Mouse (Mus musculus): ENCODE measurements around the gene Dag1. TPM values are rescaled to one million over a fixed set of nuclear protein-coding genes. Genes with fewer than 3 reads are reported as not detected.
"Not testable (repeated sequence)": the region's sequence is repeated elsewhere in the genome, so short reads cannot be mapped to it uniquely, and the experiment has no call there.

Gene Dag1
- total RNA-seq (2021): 100 to 1,000 TPM; 232 to 238 TPM
- long read RNA-seq, experiment 1, full-length matches to known transcripts: 29 of 76 reads
- long read RNA-seq, experiment 1, partial matches to known transcripts: 2 of 76 reads
- long read RNA-seq, experiment 1, other reads (novel, unspliced or antisense): 45 of 76 reads
- long read RNA-seq, experiment 2, full-length matches to known transcripts: 43 of 80 reads
- long read RNA-seq, experiment 2, partial matches to known transcripts: 3 of 80 reads
- long read RNA-seq, experiment 2, other reads (novel, unspliced or antisense): 34 of 80 reads

GRCm38 (mm10) chr9:108263690-108264190 lies at the start of gene Dag1:
Gene Dag1, minus strand, starts transcription at chr9:108263958.
- DNase-seq: peak; percentile 100
- intact Hi-C loops (cut with DNase I; ENCODE audit: low total_unique reads): no loop called here

DNA sequence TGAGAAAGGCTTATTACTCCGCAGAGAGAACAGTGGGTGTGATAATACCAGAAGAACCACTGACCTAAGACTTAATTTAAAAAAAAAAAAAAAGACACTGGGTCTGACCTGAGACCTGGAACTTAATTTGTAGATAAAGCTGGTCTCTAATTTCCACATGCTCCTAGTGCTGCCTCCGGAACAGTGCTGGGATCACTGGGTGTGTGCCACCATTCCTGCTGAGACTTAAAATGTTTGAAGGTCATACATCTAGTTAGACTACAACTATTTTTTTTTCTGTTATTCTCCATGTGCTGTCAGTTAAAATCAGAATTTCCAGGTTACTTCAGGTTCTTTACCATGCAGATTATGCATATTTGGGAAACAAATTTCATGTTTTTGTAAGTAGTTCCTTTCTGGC lies 44.4 kb upstream of the Dag1 start:
- intact Hi-C loops (cut with DNase I; ENCODE audit: low total_unique reads): no loop called here
- no peak for DNase-seq

DNA sequence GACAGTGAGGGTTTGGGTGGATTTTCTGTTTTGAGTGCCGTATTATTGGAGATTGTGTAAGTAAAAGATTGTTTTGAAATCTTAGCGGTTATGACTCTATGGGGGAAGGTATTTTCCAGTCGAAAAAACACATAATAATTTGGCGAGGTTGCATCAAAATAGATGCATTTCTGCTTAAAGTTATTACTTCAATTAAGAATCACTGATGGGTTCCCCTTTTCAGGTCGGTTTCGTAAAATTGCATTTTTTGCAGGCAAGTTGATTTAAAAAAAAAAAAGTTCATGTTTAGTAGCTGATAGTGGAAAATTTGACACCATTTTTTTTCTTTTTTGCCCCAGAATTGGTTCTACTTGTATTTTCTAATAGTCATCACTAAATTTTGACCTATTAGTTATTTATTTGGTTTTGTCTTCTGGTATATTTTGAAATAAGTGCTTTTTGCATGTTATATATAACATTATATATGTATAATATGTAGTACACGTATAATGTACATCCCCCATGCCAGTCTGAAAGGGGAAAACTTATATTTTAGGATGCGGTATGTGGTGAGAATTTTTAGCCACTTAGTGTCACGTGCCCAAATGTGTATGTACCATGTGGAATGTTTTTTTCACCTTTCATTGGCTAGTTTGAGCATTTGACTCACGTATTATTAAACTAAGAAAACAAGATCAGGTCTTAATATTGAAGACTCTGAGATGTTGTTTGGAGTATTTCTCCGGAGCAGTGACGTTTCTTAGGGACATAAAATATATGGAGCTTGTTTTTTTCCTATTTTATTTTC lies 43.5 kb upstream of the Dag1 start:
- no peak for DNase-seq
- intact Hi-C loops (cut with DNase I; ENCODE audit: low total_unique reads): no loop called here

DNA sequence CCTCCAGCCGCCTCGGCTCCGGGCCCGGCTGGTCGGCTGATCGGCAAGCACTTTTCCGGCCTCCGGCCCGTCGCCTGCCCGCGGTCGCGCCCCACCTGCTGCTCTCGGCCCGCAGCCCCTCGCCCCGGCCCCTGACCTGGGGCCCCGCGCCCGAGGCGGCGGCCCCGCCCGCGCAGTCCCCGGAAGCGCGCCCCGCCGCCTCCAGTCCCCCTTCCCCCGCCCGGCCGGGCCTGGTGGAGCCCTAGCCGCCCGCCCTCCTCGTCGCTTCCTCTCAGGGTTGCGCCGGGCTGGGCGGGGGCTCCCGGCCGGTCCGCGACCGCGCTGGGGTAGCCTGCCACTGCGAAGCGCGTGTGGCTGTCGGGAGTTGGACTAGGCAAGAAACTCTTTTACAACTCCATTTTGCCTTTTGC lies 42.8 kb upstream of the Dag1 start:
- DNase-seq: peak; percentile 91
- intact Hi-C loops (cut with DNase I; ENCODE audit: low total_unique reads): no loop called here

GRCm38 (mm10) chr9:108305629-108306520 lies 42.1 kb upstream of the Dag1 start, which contains the start of the genes Rhoa and Tcta:
Gene Rhoa, plus strand, starts transcription at chr9:108306129.
Gene Tcta, minus strand, starts transcription at chr9:108306160.
- intact Hi-C loops (cut with DNase I; ENCODE audit: low total_unique reads): no loop called here
- peak; percentile 97 for DNase-seq

DNA sequence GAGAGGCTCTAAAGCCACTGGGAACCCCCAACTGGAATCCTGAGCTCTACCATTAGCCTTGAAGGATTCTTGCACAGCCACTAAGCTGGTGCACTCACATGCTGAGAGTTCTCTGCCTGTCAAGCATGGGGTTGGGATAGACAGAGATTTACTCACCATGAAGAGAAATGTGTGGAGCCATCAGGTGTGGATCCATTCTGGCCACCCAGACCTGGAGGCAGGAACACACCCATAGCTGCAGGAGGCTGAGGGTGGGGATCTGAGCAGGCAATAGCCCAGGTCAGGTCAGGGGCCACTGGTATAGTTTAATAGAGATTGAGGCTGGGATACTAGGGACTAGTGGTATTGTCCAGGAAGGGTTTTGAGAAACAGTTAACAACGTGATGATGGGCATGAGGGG lies 41.4 kb upstream of the Dag1 start:
- DNase-seq: peak; percentile 13
- intact Hi-C loops (cut with DNase I; ENCODE audit: low total_unique reads): no loop called here

DNA sequence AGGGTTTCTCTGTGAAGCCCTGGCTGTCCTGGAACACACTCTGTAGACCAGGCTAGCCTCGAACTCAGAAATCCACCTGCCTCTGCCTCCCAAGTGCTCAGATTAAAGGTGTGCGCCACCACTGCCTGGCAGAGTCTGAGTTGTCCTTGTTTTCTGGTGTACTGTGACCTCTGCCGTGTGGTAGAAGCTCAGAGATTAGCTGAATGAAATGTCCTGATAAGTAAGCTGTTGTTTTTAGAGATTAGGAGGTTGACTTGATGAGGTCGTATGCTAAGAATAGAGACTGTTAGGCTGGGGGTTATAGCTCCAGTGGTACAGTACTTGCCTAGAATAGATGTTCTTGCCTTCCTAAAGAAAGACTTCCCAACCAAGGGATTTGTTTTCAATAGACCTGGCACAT lies 41.0 kb upstream of the Dag1 start:
- intact Hi-C loops (cut with DNase I; ENCODE audit: low total_unique reads): no loop called here
- DNase-seq: no peak

DNA sequence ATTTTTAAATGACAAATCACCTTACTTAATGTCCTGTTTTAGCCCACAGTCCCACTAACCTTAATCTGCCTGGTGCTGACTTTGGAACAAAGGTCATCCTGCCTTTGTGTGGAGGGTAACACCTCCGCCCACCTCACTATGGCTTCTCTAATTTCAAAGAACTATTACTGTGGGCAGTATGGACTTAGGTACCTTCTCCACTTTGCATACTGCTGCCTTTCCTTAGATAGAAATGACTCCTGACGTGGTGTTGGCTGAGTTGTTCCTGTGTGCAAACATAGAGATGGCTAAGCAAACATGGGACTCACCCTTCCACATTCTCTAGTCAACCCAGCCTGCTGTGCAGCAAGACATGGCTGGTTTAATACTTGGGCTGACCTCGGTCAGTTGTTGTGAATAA lies 38.1 kb upstream of the Dag1 start:
- intact Hi-C loops (cut with DNase I; ENCODE audit: low total_unique reads): no loop called here
- no peak for DNase-seq

DNA sequence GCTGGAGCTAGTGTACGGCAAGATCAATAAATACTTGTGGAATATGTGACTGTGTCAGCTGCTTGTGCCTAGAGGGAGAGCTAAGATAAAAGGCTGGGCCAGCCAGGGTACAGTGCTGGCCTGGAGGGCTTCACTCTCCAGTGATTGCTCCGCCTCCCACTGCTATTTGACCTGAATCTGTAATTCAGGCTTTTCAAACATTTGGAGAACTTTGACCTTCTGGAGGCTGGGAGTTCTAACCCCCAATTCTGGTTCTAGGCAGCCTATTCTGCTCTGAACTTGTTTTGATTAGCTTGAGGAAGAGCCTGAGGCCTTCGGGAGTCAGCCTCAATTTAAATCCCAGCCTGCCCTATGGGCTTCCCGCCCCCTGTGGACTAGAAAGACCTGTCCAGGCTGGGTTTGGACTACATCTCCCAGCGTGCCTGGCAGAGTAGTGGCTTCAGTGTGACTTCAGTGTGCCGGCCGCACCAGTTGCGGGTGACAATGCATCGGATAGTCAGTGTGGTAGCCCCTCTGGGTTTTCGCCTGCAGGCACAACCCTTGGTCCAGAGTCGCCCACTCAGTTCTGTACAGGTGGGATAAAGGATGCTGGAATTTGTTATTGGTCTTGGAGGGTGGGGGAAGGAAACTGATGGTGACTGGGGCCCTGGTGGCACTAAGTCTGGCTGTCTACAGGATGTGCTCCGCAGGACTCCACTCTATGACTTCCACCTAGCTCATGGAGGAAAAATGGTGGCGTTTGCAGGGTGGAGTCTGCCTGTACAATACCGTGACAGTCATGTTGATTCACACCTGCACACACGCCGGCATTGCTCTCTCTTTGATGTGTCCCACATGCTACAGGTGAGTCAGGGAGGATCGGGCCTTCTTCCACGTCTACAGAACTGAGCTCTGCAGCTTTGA lies 32.9 kb upstream of the Dag1 start, which contains the start of gene Amt:
Gene Amt, plus strand, starts transcription at position 401 of the 903 bp plus-strand sequence.
- intact Hi-C loops (cut with DNase I; ENCODE audit: low total_unique reads): no loop called here
- DNase-seq: no peak

DNA sequence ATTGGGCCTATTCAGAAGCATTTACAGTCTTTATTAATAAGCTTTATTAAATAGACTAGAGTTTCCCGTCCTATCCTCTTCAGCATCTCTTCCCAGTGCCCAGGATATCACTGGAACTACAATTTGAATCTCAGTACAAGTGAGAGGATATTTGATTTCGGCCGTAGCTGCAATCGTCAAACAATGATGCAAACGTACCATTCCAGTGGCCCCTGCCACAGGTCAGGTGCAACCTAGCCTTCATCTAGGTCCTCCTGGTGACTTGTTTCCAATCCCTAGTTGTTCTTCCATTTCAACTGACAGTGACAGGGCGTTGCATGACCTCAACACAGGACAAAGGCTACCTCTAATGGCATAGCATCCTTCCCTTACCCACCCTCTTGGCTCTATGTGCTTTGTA lies 27.0 kb upstream of the Dag1 start:
- intact Hi-C loops (cut with DNase I; ENCODE audit: low total_unique reads): no loop called here
- no peak for DNase-seq

DNA sequence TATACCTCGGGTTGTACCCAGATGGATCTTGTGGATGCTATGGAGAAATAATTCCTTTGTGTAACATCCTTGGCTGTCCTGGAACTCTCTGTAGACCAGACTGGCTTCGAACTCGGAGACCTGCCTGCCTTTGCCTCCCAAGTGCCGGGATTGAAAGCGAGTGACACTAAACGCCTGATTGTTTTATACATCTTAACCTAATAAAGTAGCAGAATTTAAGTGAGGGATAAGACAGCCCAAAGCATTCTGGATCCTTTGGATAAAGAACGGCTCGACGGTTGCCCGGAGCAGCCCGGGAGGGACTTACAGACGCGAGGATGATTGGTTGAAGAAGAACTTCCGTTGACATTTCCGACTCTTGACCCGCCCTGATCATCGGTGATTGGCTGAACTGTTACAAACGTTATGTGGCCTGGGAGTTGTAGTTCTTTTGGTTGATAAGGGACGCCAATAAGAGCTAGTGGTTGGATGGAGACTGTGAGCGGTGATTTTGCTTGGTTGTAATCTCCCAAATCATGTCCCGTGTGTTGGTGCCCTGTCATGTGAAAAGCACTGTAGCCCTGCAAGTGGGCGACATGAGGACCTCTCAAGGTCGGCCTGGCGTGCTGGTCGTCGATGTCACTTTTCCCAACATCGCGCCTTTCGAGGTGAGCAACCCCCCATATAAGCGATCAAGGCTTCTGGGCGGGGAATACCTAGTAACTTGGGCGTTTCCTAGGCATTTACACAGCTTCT lies 26.4 kb upstream of the Dag1 start, which contains the start of gene Nicn1:
Gene Nicn1, plus strand, starts transcription at position 414 of the 735 bp plus-strand sequence.
- peak; percentile 89 for DNase-seq
- intact Hi-C loops (cut with DNase I; ENCODE audit: low total_unique reads): no loop called here

DNA sequence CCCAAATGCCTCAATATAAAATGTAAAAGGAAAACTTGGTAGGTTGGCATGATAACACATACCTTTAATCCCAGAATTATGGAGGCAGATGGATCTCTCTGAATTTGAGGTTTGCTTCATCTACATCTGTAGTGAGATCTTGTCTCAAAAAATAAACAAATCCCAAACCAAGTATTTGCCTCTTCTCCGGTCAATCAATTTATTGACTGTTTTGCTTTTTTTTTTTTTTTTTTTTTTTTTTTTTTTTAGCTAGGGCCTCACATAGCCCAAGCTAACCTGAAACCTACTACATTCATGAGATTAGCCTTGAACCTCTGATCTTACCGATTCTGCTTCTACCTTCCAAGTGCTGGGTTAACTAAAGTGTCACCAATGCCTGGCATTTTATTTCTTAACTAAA lies 25.6 kb upstream of the Dag1 start:
- intact Hi-C loops (cut with DNase I; ENCODE audit: low total_unique reads): loop anchor here (5.0 kb wide), 2 partner anchors 82 to 192 kb away; no protein-coding TSS in a partner anchor
- DNase-seq: no peak

GRCm38 (mm10) chr9:108287526-108288238 lies 23.9 kb upstream of the Dag1 start:
- intact Hi-C loops (cut with DNase I; ENCODE audit: low total_unique reads): loop anchor here (5.0 kb wide), 2 partner anchors 80 to 190 kb away; no protein-coding TSS in a partner anchor

DNA sequence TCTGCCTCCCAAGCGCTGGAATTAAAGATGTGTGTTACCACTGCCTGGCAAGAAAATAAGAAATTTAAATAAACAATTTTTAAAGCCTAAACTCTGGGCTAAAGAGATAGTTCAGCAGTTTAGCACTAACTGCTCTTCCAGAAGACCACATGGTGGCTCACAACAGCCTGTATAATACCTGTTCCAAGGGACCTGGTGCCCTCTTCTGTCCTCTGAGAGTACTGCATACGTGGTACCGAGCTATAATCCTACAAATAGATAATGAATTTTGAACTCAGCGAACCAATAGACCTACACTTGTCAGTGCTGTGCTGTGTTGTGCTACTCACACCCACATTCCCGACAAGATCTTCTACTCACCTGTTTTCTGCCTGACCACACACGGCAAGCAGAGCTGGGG lies 20.7 kb upstream of the Dag1 start:
- intact Hi-C loops (cut with DNase I; ENCODE audit: low total_unique reads): no loop called here

More at GRCm38 (mm10) chr9:108287526-108288238, 23.9 kb upstream of the Dag1 start:
- DNase-seq: not testable (repeated sequence)

DNA sequence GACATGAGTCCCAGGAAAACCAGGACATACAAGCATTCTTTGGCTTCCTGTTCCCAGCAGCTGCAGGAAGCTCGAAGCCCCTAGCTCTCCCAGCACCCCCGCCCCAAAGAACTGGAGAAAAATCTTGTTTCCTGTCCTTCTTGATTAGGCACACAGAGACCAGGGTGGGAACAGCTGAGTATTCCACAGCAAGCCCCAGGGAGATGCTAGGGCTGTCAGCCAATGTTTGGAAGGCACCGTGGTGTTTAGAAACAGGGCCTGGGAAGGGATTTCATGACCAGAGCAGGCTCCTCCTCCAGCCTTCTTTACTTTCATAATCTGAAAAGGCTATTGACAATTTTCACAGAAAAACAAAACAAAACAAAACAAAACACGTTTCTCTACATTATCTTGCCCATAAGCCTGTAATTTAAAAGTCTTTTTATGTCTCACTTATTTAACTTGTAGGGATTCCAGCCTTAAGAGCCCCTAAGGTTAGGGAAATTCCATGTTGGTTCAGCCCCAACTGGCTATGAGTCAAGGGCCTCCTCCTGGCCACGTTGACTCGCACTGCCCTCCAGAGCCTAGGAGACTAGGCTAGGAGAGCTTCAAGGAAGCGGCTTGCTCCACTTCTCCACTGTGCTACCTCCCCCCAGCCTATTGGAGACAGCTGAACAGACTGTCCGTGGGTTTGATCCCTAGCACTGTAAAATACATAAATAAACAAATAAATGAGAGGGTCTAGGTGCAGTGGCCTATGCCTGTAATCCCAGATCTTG lies 16.5 kb upstream of the Dag1 start:
- intact Hi-C loops (cut with DNase I; ENCODE audit: low total_unique reads): no loop called here
- DNase-seq: peak; percentile 93

More for the DNA sequence above, 20.7 kb upstream of the Dag1 start:
- DNase-seq: peak; percentile 68

DNA sequence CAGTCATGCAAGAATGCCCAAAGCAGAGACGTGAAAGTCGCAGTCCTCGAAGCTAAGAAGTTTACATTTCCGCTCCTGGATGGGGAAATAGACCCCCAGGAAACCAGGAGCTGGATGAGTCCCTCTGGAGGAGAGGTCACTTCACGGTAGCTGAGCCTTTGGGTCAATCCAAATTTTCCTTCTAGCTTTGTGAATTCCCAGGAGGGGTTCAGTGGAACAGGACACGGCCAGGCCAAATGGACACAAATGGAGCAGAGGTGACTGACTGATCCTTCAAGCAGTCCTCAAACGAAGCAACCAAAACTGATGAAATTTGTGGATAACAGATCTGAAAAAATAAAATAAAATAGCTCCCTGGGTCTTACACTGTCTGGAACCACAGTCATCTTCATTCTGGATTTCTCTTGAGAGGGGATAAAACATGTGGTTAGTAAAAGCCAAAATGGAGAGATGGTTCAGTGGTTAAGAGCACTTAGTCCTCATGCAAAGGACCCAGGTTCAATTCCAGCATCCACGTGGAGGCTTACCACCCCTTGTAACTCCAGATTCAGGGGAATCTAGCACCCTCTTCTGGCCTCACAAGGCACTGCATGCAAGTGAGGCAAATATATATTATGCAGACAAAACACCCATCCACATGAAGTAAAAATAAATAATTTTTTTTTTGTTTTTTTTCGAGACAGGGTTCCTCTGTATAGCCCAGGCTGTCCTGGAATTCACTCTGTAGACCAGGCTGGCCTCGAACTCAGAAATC lies 15.1 kb upstream of the Dag1 start:
- intact Hi-C loops (cut with DNase I; ENCODE audit: low total_unique reads): no loop called here
- peak; percentile 31 for DNase-seq
